Mouse (Mus musculus): ENCODE results near the gene Tmem104. TPM values are rescaled to one million over a fixed set of nuclear protein-coding genes. Genes with fewer than 3 reads are reported as not detected.

Tmem104 gene
- polyA plus RNA-seq, 1 experiment from 2014 or later, result 6.5 TPM

- Histone ChIP-seq H3K4me1 (ENCODE audit: control insufficient read depth in 2 of 2, insufficient read depth in 2 of 2, low read length in 2 of 2) (peaks cover 18 to 43% of the 10 kb centered on the region in 2 experiments), H3K9ac (ENCODE audit: low read length) (no peak overlapping the region), H3K4me3 (ENCODE audit: control insufficient read depth in 1 of 2, insufficient read depth in 1 of 2, low read depth in 1 of 2, low read length in 2 of 2) (no peak overlapping the region), H3K27ac (replicated peaks in 1 of 2; ENCODE audit: control insufficient read depth in 1 of 2, insufficient read depth in 1 of 2, low read depth in 2 of 2, low read length in 2 of 2) (no peak overlapping the region), H3K9me3 (ENCODE audit: control insufficient read depth, low read length) (no peaks in the 10 kb centered on the region), H3K36me3 (ENCODE audit: control insufficient read depth, insufficient read depth, low read length) (no peaks in the 10 kb centered on the region), H3K27me3 (ENCODE audit: control insufficient read depth, insufficient read depth, low read length) (peaks cover 12% of the 10 kb centered on the region; the same call in 1 of the 2 replicates), H3K4me2 (ENCODE audit: low read length) (peak overlapping the region; percentile 93)
- WGBS, result 21% methylated on average over 9 of the region's 9 CpGs
- ATAC-seq (ENCODE audit: insufficient number of reproducible peaks, insufficient read depth, low FRiP score, low read depth), result no peak
Observed at GRCm38 (mm10) chr11:115162205-115162601, 25.1 kb upstream of the Tmem104 start.

GRCm38 (mm10) chr11:115162832-115163480 lies 24.3 kb upstream of the Tmem104 start, which contains the start of gene Slc9a3r1:
Gene Slc9a3r1, plus strand, starts transcription at chr11:115163341.
- peak within 1 kb of the TSS; percentile 93 for H3K4me2 ChIP-seq (ENCODE audit: low read length)
- peak within 1 kb of the TSS; percentile 62 to 78 for H3K4me3 ChIP-seq (ENCODE audit: control insufficient read depth in 1 of 2, insufficient read depth in 1 of 2, low read depth in 1 of 2, low read length in 2 of 2)
- H3K9me3 ChIP-seq (ENCODE audit: control insufficient read depth, low read length), result no peaks in the 10 kb centered on the region
- ATAC-seq (ENCODE audit: insufficient number of reproducible peaks, insufficient read depth, low FRiP score, low read depth), result peak; percentile 96
- peak within 1 kb of the TSS; percentile 64 for H3K9ac ChIP-seq (ENCODE audit: low read length)
- H3K4me1 ChIP-seq (ENCODE audit: control insufficient read depth in 2 of 2, insufficient read depth in 2 of 2, low read length in 2 of 2), result peaks cover 13 to 38% of the 10 kb centered on the region in 2 experiments
- H3K27me3 ChIP-seq (ENCODE audit: control insufficient read depth, insufficient read depth, low read length), result peaks cover 12% of the 10 kb centered on the region; the same call in 1 of the 2 replicates
- peak within 1 kb of the TSS; percentile 19 to 21; a peak in 1 of 4 replicates for H3K27ac ChIP-seq (replicated peaks in 1 of 2; ENCODE audit: control insufficient read depth in 1 of 2, insufficient read depth in 1 of 2, low read depth in 2 of 2, low read length in 2 of 2)
- no peaks in the 10 kb centered on the region for H3K36me3 ChIP-seq (ENCODE audit: control insufficient read depth, insufficient read depth, low read length)
- under 1% methylated on average over 47 of the region's 47 CpGs for WGBS

- Histone ChIP-seq H3K4me3 (ENCODE audit: control insufficient read depth in 1 of 2, insufficient read depth in 1 of 2, low read depth in 1 of 2, low read length in 2 of 2) (peak overlapping the region; percentile 62 to 78), H3K9me3 (ENCODE audit: control insufficient read depth, low read length) (no peaks in the 10 kb centered on the region), H3K36me3 (ENCODE audit: control insufficient read depth, insufficient read depth, low read length) (no peaks in the 10 kb centered on the region), H3K27me3 (ENCODE audit: control insufficient read depth, insufficient read depth, low read length) (peaks cover 12% of the 10 kb centered on the region; the same call in 1 of the 2 replicates), H3K9ac (ENCODE audit: low read length) (peak overlapping the region; percentile 64), H3K4me2 (ENCODE audit: low read length) (peak overlapping the region; percentile 93), H3K27ac (replicated peaks in 1 of 2; ENCODE audit: control insufficient read depth in 1 of 2, insufficient read depth in 1 of 2, low read depth in 2 of 2, low read length in 2 of 2) (no peak overlapping the region), H3K4me1 (ENCODE audit: control insufficient read depth in 2 of 2, insufficient read depth in 2 of 2, low read length in 2 of 2) (peaks cover 8 to 31% of the 10 kb centered on the region in 2 experiments)
- under 1% methylated on average over 47 of the region's 47 CpGs for WGBS
- no peak for ATAC-seq (ENCODE audit: insufficient number of reproducible peaks, insufficient read depth, low FRiP score, low read depth)
Observed at GRCm38 (mm10) chr11:115163568-115164150, 23.6 kb upstream of the Tmem104 start.

GRCm38 (mm10) chr11:115164341-115164975 lies 22.8 kb upstream of the Tmem104 start:
- peaks cover 8 to 31% of the 10 kb centered on the region in 2 experiments for H3K4me1 ChIP-seq (ENCODE audit: control insufficient read depth in 2 of 2, insufficient read depth in 2 of 2, low read length in 2 of 2)
- peak overlapping the region; percentile 62 to 78 for H3K4me3 ChIP-seq (ENCODE audit: control insufficient read depth in 1 of 2, insufficient read depth in 1 of 2, low read depth in 1 of 2, low read length in 2 of 2)
- no peaks in the 10 kb centered on the region for H3K9me3 ChIP-seq (ENCODE audit: control insufficient read depth, low read length)
- peak overlapping the region; percentile 93 for H3K4me2 ChIP-seq (ENCODE audit: low read length)
- H3K27ac ChIP-seq (replicated peaks in 1 of 2; ENCODE audit: control insufficient read depth in 1 of 2, insufficient read depth in 1 of 2, low read depth in 2 of 2, low read length in 2 of 2), result no peak overlapping the region
- peak overlapping the region; percentile 64 for H3K9ac ChIP-seq (ENCODE audit: low read length)
- no peaks in the 10 kb centered on the region for H3K36me3 ChIP-seq (ENCODE audit: control insufficient read depth, insufficient read depth, low read length)
- no peak for ATAC-seq (ENCODE audit: insufficient number of reproducible peaks, insufficient read depth, low FRiP score, low read depth)
- H3K27me3 ChIP-seq (ENCODE audit: control insufficient read depth, insufficient read depth, low read length), result peaks cover 12% of the 10 kb centered on the region; the same call in 1 of the 2 replicates
- 0% methylated on average over 14 of the region's 14 CpGs for WGBS

GRCm38 (mm10) chr11:115164976-115165374 lies 22.3 kb upstream of the Tmem104 start:
- H3K4me1 ChIP-seq (ENCODE audit: control insufficient read depth in 2 of 2, insufficient read depth in 2 of 2, low read length in 2 of 2), result peaks cover 8 to 31% of the 10 kb centered on the region in 2 experiments
- no peak for ATAC-seq (ENCODE audit: insufficient number of reproducible peaks, insufficient read depth, low FRiP score, low read depth)
- H3K4me2 ChIP-seq (ENCODE audit: low read length), result peak overlapping the region; percentile 93
- no peaks in the 10 kb centered on the region for H3K9me3 ChIP-seq (ENCODE audit: control insufficient read depth, low read length)
- 3% methylated on average over 9 of the region's 9 CpGs for WGBS
- peaks cover 12% of the 10 kb centered on the region; the same call in 1 of the 2 replicates for H3K27me3 ChIP-seq (ENCODE audit: control insufficient read depth, insufficient read depth, low read length)
- H3K4me3 ChIP-seq (ENCODE audit: control insufficient read depth in 1 of 2, insufficient read depth in 1 of 2, low read depth in 1 of 2, low read length in 2 of 2), result peak overlapping the region; percentile 62 to 78
- H3K36me3 ChIP-seq (ENCODE audit: control insufficient read depth, insufficient read depth, low read length), result no peaks in the 10 kb centered on the region
- H3K9ac ChIP-seq (ENCODE audit: low read length), result peak overlapping the region; percentile 64; the same call in 1 of the 2 replicates
- no peak overlapping the region for H3K27ac ChIP-seq (replicated peaks in 1 of 2; ENCODE audit: control insufficient read depth in 1 of 2, insufficient read depth in 1 of 2, low read depth in 2 of 2, low read length in 2 of 2)

GRCm38 (mm10) chr11:115166776-115167175 lies 20.5 kb upstream of the Tmem104 start:
- no peaks in the 10 kb centered on the region for H3K36me3 ChIP-seq (ENCODE audit: control insufficient read depth, insufficient read depth, low read length)
- peaks cover 12% of the 10 kb centered on the region; the same call in 1 of the 2 replicates for H3K27me3 ChIP-seq (ENCODE audit: control insufficient read depth, insufficient read depth, low read length)
- peaks cover 4 to 26% of the 10 kb centered on the region in 2 experiments for H3K4me1 ChIP-seq (ENCODE audit: control insufficient read depth in 2 of 2, insufficient read depth in 2 of 2, low read length in 2 of 2)
- H3K4me3 ChIP-seq (ENCODE audit: control insufficient read depth in 1 of 2, insufficient read depth in 1 of 2, low read depth in 1 of 2, low read length in 2 of 2), result no peak overlapping the region
- H3K9me3 ChIP-seq (ENCODE audit: control insufficient read depth, low read length), result no peaks in the 10 kb centered on the region
- no peak overlapping the region for H3K9ac ChIP-seq (ENCODE audit: low read length)
- H3K4me2 ChIP-seq (ENCODE audit: low read length), result no peak overlapping the region
- WGBS, result 83% methylated on average over 3 of the region's 3 CpGs
- no peak for ATAC-seq (ENCODE audit: insufficient number of reproducible peaks, insufficient read depth, low FRiP score, low read depth)
- H3K27ac ChIP-seq (replicated peaks in 1 of 2; ENCODE audit: control insufficient read depth in 1 of 2, insufficient read depth in 1 of 2, low read depth in 2 of 2, low read length in 2 of 2), result no peak overlapping the region

GRCm38 (mm10) chr11:115167631-115168249 lies 19.5 kb upstream of the Tmem104 start:
- Histone ChIP-seq H3K4me2 (ENCODE audit: low read length) (no peak overlapping the region), H3K4me3 (ENCODE audit: control insufficient read depth in 1 of 2, insufficient read depth in 1 of 2, low read depth in 1 of 2, low read length in 2 of 2) (no peak overlapping the region), H3K27me3 (ENCODE audit: control insufficient read depth, insufficient read depth, low read length) (peaks cover 12% of the 10 kb centered on the region; the same call in 1 of the 2 replicates), H3K36me3 (ENCODE audit: control insufficient read depth, insufficient read depth, low read length) (no peaks in the 10 kb centered on the region), H3K27ac (replicated peaks in 1 of 2; ENCODE audit: control insufficient read depth in 1 of 2, insufficient read depth in 1 of 2, low read depth in 2 of 2, low read length in 2 of 2) (no peak overlapping the region), H3K9me3 (ENCODE audit: control insufficient read depth, low read length) (no peaks in the 10 kb centered on the region), H3K4me1 (ENCODE audit: control insufficient read depth in 2 of 2, insufficient read depth in 2 of 2, low read length in 2 of 2) (peaks cover 8 to 27% of the 10 kb centered on the region in 2 experiments), H3K9ac (ENCODE audit: low read length) (no peak overlapping the region)
- 74% methylated on average over 8 of the region's 8 CpGs for WGBS
- ATAC-seq (ENCODE audit: insufficient number of reproducible peaks, insufficient read depth, low FRiP score, low read depth), result no peak
